Mouse (Mus musculus) brain, embryonic 18.5 days (tissue): Measurements from ENCODE around the gene Cracr2a.
A peak's percentile ranks its signal among the peaks of the same experiment; 100 is the strongest.

Experiments
- DNase-seq: peaks from one replicate; pipeline ENCODE4 v3.0.0-alpha.2; 2012; ENCODE audit warnings: low read depth, low spot score

Gene Cracr2a

DNA sequence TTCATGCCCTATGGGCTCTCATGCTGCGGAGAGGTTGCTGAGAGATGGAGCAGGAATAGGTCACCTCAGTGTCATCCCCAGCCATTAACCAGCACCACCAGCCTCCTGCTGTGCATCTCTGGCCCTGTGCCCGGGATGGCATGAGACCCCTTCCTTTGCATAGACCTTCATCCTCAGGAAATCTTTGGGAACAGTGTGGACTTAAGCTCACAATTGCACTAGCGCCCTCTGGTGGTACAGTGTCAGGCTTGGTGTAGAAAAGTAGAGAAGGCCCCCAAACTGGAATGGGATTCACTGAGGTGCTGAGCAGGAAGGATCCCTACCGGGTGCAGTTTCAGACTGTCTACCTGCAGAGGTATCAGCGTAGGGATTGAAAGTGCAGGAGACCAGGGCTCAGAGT lies 64.0 kb downstream of the Cracr2a start:
- DNase-seq: no peak

DNA sequence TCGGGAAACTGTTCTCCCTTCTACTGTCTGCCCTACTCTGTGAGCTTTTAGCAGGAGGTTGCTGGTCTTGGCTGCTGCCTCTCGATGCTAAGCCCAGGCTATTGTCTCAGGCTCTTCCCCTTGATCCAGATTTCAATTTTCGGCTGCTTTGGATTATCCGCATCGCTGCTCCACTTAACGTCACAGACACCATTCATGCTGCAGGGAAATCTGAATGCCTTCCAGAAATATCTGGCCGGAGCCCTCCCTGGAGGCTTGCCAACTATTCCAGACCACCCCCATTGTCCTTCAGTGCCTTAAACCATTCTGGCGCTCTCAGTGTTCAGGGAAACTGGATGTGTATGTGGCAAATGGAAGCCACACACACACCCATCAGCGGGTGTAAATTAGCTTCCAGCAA lies 66.3 kb downstream of the Cracr2a start:
- peak; percentile 42 for DNase-seq

DNA sequence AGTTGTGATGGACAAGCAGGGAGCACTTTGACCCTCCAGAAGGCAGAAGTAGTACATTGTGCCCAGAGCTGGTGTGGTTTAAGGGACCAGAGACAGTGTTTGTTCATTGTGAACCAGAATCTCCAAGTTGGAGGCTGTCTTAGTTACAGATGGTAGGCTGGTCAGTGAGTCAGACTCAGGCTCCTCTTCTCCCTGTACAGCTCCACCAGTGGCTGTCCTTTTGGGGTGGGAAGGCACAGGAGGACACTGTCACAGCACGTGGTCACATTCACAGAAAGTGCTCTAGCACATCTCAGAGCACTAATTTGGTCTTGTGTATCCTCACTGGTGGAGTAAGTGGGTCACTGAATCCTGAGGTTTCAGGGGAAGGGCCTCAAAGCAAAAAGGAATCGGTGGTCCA lies 68.1 kb downstream of the Cracr2a start:
- no peak for DNase-seq

DNA sequence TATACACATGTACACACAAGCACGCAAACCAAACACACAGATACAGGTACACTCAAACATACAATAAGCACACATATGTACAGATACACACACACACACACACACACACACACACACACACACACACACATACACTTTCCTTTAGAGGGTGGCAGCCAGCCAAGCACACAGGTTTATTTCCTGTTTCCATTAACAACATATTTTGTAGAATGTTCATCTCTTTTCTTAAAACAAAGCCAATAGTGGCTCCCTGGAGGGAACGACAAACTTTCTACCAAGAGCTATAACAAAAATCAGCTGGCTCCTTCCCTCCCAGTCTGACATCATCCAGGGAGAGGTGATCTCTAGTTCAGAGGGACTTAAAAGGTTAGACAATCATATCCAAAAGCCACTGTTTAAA lies 73.7 kb downstream of the Cracr2a start:
- no peak for DNase-seq

GRCm38 (mm10) chr6:127635462-127636189 lies 74.5 kb downstream of the Cracr2a start:
- no peak for DNase-seq

GRCm38 (mm10) chr6:127641077-127641801 lies 80.1 kb downstream of the Cracr2a start:
- no peak for DNase-seq

DNA sequence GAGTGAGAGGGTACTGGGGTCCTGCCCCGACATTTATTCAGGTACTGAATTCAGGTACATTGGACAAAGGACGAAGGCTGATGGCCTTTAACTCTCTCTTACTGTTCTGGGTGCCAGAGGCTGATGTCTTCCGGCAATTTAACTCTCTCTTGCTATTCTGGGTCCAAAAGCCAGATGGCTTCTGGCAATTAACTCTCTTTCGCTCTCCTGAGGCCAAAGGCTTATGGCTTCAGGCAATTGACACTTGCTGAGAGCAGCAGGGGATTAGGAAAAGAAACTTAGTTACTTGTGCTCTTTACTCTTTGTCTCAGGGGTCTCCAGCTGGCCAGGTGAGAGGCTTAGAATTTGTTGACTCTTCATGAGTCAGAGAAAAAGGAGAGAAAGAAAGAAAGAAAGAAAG lies 94.8 kb downstream of the Cracr2a start:
- no peak for DNase-seq

DNA sequence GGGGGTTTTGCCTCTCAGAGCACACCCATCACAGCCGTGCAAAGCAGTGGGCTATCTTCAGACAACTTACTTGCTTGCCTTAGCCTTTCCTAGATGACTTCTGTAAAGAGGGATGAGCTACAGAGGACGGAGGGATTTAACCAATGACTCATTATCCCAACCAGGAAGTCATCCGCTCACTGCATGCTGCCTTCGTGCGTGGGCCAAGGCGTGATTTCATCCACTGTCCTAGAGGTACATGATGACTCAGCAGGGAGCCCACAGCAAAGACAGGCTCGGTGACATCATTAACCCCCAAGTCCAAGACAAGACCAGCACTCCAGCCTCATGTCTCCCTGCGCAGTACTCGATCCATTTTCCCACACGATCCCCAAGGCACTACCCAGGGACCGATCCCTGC lies 96.0 kb downstream of the Cracr2a start:
- no peak for DNase-seq

GRCm38 (mm10) chr6:127659472-127659871 lies 98.3 kb downstream of the Cracr2a start:
- DNase-seq: no peak

- DNase-seq: no peak
Observed at GRCm38 (mm10) chr6:127659966-127660365, 98.8 kb downstream of the Cracr2a start.

DNA sequence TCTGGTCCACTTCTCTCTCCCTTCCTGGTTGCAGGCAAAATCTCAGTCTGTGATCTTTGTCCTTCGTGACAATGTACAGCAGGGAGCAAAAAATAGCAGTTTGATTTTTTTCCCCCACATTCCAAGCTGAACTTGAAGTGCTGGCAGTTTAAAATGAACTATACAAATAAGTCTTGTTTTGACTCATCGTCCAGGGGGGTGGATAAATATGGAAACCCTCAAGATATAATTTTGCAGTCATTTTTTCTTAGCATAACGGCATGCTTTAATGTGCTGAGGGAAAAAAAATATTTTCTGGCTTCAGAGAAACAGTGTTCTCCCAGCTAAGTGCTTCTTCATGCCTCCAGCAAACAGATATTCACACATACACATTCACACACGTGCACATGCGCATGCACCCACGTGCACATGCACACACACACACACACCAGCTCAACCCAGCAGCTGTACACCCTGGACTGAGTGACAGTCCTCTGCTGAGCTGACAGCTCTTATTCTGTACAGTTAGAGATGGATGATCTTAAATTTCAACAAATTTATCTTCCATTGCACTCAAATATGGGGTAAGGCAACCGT lies 100.7 kb downstream of the Cracr2a start:
- DNase-seq: no peak

GRCm38 (mm10) chr6:127663263-127663662 lies 102.1 kb downstream of the Cracr2a start:
- no peak for DNase-seq

- DNase-seq: no peak
Observed at GRCm38 (mm10) chr6:127669313-127669712, 108.2 kb downstream of the Cracr2a start.

GRCm38 (mm10) chr6:127670031-127670430 lies 108.9 kb downstream of the Cracr2a start:
- DNase-seq: no peak

DNA sequence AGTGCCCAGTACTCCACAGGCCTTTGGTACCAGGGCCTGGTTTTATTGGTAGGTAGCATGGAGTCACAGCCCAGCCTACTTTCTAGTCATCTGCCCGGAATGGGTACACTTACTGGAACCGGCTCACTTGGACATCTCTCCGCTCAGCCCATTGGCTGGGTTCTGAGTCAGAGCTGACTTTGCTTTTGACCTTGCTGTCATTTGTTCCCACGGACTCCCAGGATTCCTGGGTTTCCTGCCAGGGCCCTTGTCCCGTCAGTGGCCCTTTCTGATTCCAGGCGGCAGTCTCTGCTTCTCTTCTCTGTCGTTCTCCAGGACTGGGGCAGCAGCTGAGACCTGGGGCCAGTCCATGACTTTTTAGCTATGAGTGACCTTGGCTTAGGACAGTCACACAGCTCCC lies 110.9 kb downstream of the Cracr2a start:
- DNase-seq: no peak

- no peak for DNase-seq
Observed at GRCm38 (mm10) chr6:127676866-127677265, 115.7 kb downstream of the Cracr2a start.

DNA sequence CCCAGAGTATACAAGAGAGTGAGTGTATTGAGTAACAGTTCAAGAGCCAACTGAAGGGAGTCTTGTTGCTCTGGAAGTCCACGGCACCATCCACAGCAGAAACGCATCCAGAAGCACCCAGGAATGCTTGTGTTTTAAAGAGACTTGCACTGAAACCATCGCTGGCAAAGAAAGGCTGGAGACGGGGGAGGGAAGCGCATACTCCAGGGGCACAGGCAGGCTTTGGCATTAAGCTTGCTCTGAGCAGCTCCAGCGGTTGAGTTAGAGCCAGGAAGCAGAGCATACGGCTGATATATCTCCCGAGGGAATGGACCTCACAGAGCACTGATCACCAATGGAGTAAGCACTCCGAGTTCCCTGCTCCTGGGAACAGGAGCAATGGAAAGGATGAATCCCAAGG lies 117.2 kb downstream of the Cracr2a start:
- no peak for DNase-seq

DNA sequence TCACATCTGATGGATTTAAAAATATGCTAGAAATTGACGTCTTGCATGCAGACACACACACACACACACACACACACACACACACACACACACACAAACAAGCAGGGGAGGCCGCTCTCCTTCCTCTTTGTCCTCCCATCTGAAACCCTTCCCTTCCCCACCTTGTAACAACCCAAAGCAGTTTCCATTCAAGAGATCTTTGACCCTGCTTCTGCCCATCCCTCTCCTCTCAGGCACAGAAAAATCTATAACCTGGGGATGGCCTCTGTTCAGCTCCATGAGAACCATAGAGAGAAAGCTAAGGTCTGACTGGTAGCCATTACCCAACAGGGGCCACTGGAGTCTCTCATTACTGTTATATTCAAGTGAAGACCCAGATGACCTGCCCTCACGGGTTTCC lies 117.9 kb downstream of the Cracr2a start:
- DNase-seq: no peak

- DNase-seq: no peak
Observed at GRCm38 (mm10) chr6:127680784-127681183, 119.6 kb downstream of the Cracr2a start.

DNA sequence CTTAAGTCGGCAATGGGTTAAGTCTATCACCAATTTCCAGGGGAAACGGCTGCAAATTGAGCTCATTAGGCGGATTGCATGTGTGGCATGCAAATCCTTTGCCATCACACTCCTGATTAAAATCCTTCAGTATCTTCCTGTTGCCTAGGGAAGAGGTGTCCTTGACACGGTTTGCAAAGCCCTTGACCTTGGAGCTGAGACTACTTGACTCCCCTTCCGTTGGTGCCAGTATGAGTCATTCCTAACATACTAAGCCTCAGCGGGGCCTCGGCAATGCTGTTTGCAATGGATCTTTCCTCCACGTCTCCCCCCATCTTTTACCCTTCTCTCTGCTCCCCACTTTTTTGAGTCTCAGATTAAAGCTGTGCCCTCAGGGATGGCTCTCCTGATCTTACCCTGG lies 122.4 kb downstream of the Cracr2a start:
- DNase-seq: no peak

GRCm38 (mm10) chr6:127684981-127685380 lies 123.8 kb downstream of the Cracr2a start:
- DNase-seq: no peak

GRCm38 (mm10) chr6:127687181-127687860 lies 126.2 kb downstream of the Cracr2a start:
- DNase-seq: no peak
